Mouse (Mus musculus): ENCODE data around the gene Tcp11l1. TPM values are rescaled to one million over a fixed set of nuclear protein-coding genes. Genes with fewer than 3 reads are reported as not detected.

Gene Tcp11l1
- total RNA-seq, 1 experiment from 2014 or later = 5.3 TPM

DNA sequence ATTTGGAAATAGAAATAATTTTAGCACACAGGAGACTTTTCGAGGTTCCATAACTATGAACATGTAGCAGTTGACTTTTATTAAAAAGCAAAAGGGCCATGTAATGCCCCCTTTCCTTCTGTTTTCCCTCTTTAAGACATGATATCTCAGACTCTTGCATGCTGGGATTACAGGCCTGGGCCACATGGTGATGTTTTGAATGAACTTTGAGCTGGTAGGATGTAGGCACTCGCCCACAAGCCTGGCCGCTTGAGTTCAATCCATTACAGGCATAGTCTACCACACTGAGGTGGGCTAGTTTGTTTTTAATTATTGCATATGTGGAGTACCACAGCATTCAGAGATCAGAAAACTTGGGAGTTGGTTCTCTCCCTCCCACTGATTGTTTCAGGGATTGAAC, 97.2 kb downstream of the Tcp11l1 start:
- ATAC-seq (replicated peaks; ENCODE audit: low read depth, poor library complexity, severe bottlenecking) = no peak

Other genes with a start within 250 kb of the Tcp11l1 start
- 31.3 and 35.2 TPM in 2 replicates for gene Hipk3, start 217.7 kb downstream of the Tcp11l1 start, total RNA-seq (2017)
- 38.1 and 41.0 TPM in 2 replicates for gene Cstf3, start 121.6 kb downstream of the Tcp11l1 start, total RNA-seq (2017)
- not detected in 2 replicates for gene Pin1rt1, start 4.2 kb upstream of the Tcp11l1 start, total RNA-seq (2017)
- 1.2 and 15.7 TPM in 2 replicates for gene Depdc7, start 30.7 kb upstream of the Tcp11l1 start, total RNA-seq (2017)
- 17.4 and 29.6 TPM in 2 replicates for gene Qser1, start 104.6 kb upstream of the Tcp11l1 start, total RNA-seq (2017)
- 10.7 and 14.1 TPM in 2 replicates for gene Prrg4, start 137.7 kb upstream of the Tcp11l1 start, total RNA-seq (2017)
- gene Ccdc73, start 155.6 kb upstream of the Tcp11l1 start, total RNA-seq (2017) = 5.8 and 7.3 TPM in 2 replicates